Mouse (Mus musculus) gastrocnemius, postnatal 14 days (tissue): Measurements from ENCODE around the gene Tmem53. TPM values are rescaled to one million over a fixed set of nuclear protein-coding genes. Genes with fewer than 3 reads are reported as not detected.

Experiments
- DNase-seq: peaks from one replicate; pipeline ENCODE4 v3.0.0; 2021; ENCODE audit warnings: mixed read lengths
- intact Hi-C: fragments of 180-260 bp; cut with DNase I; formaldehyde crosslinking; loops from one replicate; pipeline ENCODE4 v1.15.1; 2025; ENCODE audit warnings: low total_unique reads
- long read RNA-seq, 2 experiments: library from polyadenylated mRNA; stranded (forward); transcript quantifications; one replicate each; pipeline ENCODE4 v2.0.0; 2021
- total RNA-seq, 2 experiments: library from RNA; stranded (reverse); gene quantifications; 2 replicates each; pipeline ENCODE4 v1.2.3; 2021

The Tmem53 gene
- 1 to 10 TPM; 4.0 to 5.9 TPM for total RNA-seq
- long read RNA-seq, experiment 1, transcript Tmem53-201 (3 exons, 991 nt): major isoform, 6 of 7 reads
- long read RNA-seq, experiment 1, partial matches to known transcripts: 0 of 7 reads
- long read RNA-seq, experiment 1, other reads (novel, unspliced or antisense): 1 of 7 reads
- long read RNA-seq, experiment 2, transcript Tmem53-201 (3 exons, 991 nt): major isoform, 6 of 7 reads
- long read RNA-seq, experiment 2, partial matches to known transcripts: 0 of 7 reads
- long read RNA-seq, experiment 2, other reads (novel, unspliced or antisense): 1 of 7 reads

DNA sequence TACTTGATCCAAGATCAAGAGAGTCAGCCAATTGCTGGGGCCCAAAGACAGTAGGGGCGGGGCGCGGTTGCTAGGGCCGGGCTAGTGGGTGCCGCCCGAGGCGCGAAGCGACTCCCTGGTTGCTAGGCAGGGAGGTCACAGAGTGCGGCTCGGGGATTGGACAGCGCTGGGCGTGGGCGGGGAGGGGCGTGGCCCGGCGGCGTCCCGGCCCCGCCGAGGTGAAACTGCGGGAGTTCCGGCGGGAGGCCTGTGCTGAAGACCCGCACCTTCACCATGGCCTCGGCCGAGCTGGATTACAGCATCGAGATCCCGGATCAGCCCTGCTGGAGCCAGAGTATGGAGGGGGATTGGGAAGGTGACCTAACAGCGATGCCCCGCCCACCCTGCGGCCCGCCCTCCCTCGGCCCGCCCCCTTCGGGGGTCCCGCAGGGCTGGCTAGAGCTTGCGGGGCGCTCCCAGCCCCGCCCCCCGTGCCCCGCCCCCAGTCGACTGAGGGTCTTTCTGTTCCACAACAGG lies at the start of gene Tmem53, which contains the start of gene Armh1:
Gene Tmem53, plus strand, starts transcription at position 151 of the 516 bp plus-strand sequence.
Gene Armh1, minus strand, starts transcription at position 325 of the 516 bp plus-strand sequence.
- intact Hi-C loops: no loop called here
- peak; percentile 92 for DNase-seq

GRCm38 (mm10) chr4:117202046-117202991 lies 49.4 kb upstream of the Tmem53 start:
- intact Hi-C loops: no loop called here
- DNase-seq: no peak

DNA sequence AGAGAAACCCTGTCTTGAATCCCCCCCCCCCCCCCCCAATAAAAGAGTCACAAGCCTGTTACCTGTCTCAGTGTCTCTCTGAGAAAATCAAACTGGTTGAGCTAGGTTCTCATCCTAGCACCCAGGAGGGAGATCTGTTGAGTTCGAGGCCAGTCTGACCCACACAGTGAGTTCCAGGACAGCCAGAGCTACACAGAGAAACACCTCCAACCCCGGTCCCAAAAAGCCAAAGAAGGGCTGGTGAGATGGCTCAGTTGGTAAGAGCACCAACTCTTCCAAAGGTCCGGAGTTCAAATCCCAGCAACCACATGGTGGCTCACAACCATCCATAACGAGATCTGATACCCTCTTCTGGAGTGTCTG lies 48.8 kb upstream of the Tmem53 start:
- DNase-seq: no peak
- intact Hi-C loops: no loop called here

GRCm38 (mm10) chr4:117209592-117209991 lies 42.2 kb upstream of the Tmem53 start:
- DNase-seq: no peak
- intact Hi-C loops: no loop called here

- DNase-seq: peak; percentile 81
- intact Hi-C loops: no loop called here
Observed at GRCm38 (mm10) chr4:117210147-117211074, 41.3 kb upstream of the Tmem53 start.

- DNase-seq: no peak
- intact Hi-C loops: no loop called here
Observed at GRCm38 (mm10) chr4:117214250-117214649, 37.5 kb upstream of the Tmem53 start.

- DNase-seq: no peak
- intact Hi-C loops: no loop called here
Observed at GRCm38 (mm10) chr4:117217029-117217428, 34.7 kb upstream of the Tmem53 start.

GRCm38 (mm10) chr4:117218517-117219219 lies 33.1 kb upstream of the Tmem53 start:
- DNase-seq: peak; percentile 38
- intact Hi-C loops: no loop called here

- intact Hi-C loops: no loop called here
- DNase-seq: no peak
Observed at GRCm38 (mm10) chr4:117220741-117221515, 30.8 kb upstream of the Tmem53 start.

DNA sequence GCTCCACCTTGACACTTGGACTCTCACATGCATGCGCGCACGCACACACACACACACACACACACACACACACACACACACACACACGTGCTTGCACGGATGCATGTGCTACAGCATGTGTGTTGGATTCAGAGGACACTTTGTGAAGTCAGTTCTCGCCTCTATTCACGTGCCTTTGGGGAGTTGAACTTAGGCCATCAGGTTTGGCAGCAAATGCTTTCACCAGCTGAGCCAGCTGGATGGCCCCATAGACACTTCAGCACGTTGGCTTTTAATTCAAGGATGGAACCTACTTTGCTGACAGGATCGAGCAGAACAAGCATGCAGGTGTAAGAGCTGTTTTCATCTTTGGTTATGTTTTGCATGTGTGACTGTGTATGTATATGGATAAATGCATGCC lies 29.9 kb upstream of the Tmem53 start:
- intact Hi-C loops: no loop called here
- no peak for DNase-seq

GRCm38 (mm10) chr4:117223001-117223400 lies 28.8 kb upstream of the Tmem53 start:
- no peak for DNase-seq
- intact Hi-C loops: no loop called here

- no peak for DNase-seq
Observed at GRCm38 (mm10) chr4:117224122-117224521, 27.6 kb upstream of the Tmem53 start.

DNA sequence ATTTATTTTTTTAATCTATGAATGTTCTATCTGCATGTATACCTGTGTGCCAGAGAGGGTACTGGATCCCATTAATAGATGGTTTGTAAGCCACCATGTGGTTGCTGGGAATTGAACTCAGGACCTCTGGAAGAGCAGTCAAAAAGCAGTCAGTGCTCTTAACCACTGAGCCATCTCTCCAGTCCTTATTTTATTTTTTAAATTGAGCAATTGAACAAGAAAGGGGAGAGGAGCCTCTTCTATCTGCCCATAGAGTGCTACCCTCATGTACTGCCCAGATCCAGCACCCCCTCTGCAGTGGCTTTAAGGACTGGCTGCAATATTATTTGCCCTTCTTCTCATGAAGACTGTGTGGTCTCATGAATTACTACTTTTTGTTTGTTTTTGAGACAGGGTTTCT lies 26.5 kb upstream of the Tmem53 start:
- intact Hi-C loops: no loop called here
- DNase-seq: no peak

More at GRCm38 (mm10) chr4:117224122-117224521, 27.6 kb upstream of the Tmem53 start:
- intact Hi-C loops: no loop called here

- intact Hi-C loops: no loop called here
- no peak for DNase-seq
Observed at GRCm38 (mm10) chr4:117229590-117229989, 22.2 kb upstream of the Tmem53 start.

- intact Hi-C loops: loop anchor here (5.0 kb wide), 1 partner anchor 37 kb away; no protein-coding TSS in a partner anchor
- no peak for DNase-seq
Observed at GRCm38 (mm10) chr4:117230331-117230730, 21.4 kb upstream of the Tmem53 start.

DNA sequence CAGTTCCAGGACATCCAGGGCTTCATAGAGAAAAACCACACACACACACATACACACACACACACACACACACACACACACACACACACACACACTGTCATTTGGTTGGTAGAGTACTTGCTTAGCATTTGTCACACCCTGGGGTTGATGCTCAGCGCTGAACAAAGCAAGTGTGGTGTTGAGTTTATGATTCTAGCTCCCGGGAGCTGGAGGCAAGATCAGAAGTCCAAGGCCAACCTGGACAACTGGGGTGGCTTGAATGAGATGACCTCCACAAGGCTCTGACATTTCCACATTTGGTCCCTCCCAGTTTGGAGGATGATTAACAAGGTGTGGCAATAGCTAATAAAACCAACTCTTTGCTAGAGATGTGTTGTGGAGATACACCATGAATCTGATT lies 20.5 kb upstream of the Tmem53 start:
- intact Hi-C loops: loop anchor here (5.0 kb wide), 1 partner anchor 36 kb away; no protein-coding TSS in a partner anchor

DNA sequence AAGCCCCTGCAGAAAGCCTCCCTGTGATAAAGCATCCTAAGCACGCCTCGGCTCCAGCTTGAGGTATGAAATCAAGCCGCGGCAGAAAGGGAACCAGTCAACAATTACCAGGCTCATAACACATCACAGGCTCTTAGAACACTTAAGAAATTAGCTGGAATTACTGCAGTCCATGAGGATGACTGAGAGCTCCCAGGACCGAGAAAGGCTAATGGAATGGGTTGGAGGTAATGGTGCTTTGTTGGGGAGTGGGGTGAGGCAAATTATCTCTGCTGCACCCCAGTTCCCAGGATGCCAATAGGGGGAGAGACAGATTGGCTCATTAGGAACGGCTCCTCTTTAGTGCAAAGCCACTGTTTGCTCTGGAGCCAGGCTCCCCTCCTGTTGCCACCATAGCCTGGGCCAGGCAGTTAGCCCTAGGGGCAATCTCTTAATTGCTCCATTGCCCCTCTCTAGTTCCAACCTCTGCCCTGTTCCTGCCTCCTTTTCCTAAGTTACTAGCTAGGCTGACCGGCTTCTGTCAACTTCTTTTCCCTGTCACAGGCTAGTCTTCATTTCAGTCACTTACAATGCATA lies 17.5 kb upstream of the Tmem53 start:
- intact Hi-C loops: loop anchor here (5.0 kb wide), 1 partner anchor 33 kb away; no protein-coding TSS in a partner anchor
- DNase-seq: no peak

More for the DNA sequence above, 20.5 kb upstream of the Tmem53 start:
- DNase-seq: no peak
